Mouse (Mus musculus): ENCODE data around the gene AI413582. TPM values are rescaled to one million over a fixed set of nuclear protein-coding genes. Genes with fewer than 3 reads are reported as not detected.

Gene AI413582
- polyA plus RNA-seq, 1 experiment = 20.7 TPM

DNA sequence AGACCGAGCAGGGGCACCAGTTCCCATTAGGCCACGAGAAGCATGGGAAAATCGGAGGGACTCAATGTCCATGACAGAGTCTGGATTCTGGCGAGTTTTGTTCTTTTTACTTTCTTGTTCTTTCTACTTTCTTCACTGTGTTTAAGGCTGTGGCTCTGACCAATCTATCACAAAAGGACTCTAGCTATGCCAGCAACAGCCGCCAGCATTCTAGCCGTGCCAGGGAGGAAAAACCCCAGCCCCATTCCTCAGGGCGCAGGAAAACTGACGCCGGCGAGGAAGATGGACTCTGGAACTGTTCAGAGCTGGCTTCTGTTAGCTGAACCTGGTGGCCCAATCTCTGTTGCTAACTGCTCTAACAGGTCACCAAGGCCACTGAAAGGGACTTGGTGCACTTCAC is 12.9 kb upstream of the AI413582 start:
- Histone ChIP-seq H3K4me1 (ENCODE audit: control insufficient read depth, insufficient read depth, low read length) (no peaks in the 10 kb centered on the region; the same call in 1 of the 2 replicates), H3K27ac (ENCODE audit: control insufficient read depth, insufficient read depth, low read depth, low read length) (no peak overlapping the region), H3K36me3 (ENCODE audit: control insufficient read depth, insufficient read depth, low read length) (no peaks in the 10 kb centered on the region; the same call in none of the 2 replicates), H3K27me3 (ENCODE audit: control insufficient read depth, insufficient read depth, low read length) (no peaks in the 10 kb centered on the region), H3K4me3 (ENCODE audit: control insufficient read depth, low read depth, low read length) (no peak overlapping the region)
- no peak for TF ChIP-seq POLR2A (IDR thresholded peaks at IDR 0.05; ENCODE audit: control insufficient read depth, low read depth, low read length)
- no peak for TF ChIP-seq CTCF (IDR thresholded peaks at IDR 0.05; ENCODE audit: control insufficient read depth, insufficient read depth, insufficient replicate concordance, low read depth, low read length)

GRCm38 (mm10) chr17:27577468-27577867 is 11.9 kb upstream of the AI413582 start:
- Histone ChIP-seq H3K36me3 (ENCODE audit: control insufficient read depth, insufficient read depth, low read length) (no peaks in the 10 kb centered on the region; the same call in none of the 2 replicates), H3K4me3 (ENCODE audit: control insufficient read depth, low read depth, low read length) (no peak overlapping the region), H3K4me1 (ENCODE audit: control insufficient read depth, insufficient read depth, low read length) (no peaks in the 10 kb centered on the region; the same call in 1 of the 2 replicates), H3K27me3 (ENCODE audit: control insufficient read depth, insufficient read depth, low read length) (no peaks in the 10 kb centered on the region), H3K27ac (ENCODE audit: control insufficient read depth, insufficient read depth, low read depth, low read length) (no peak overlapping the region)
- TF ChIP-seq CTCF (IDR thresholded peaks at IDR 0.05; ENCODE audit: control insufficient read depth, insufficient read depth, insufficient replicate concordance, low read depth, low read length) = no peak
- no peak for TF ChIP-seq POLR2A (IDR thresholded peaks at IDR 0.05; ENCODE audit: control insufficient read depth, low read depth, low read length)

DNA sequence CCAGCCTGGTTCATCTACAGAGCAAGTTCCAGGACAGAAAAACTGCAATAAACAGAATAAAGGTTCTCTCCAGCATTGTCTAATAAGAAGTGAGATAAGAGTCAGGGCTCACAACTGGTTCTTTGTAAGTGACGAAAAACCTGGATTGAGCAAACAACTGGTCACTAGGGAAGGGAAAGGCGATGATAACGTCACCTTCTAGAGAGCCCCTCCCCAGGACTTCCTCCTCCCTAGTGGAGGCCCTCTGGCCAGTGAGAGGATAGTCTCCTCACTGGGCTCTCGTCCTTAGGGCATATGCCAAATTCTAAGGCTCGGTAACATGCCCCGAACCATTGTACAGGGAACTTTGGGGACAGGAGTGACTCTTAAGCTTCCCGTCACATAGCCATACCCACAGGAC is 10.5 kb upstream of the AI413582 start:
- Histone ChIP-seq H3K4me1 (ENCODE audit: control insufficient read depth, insufficient read depth, low read length) (no peaks in the 10 kb centered on the region; the same call in 1 of the 2 replicates), H3K4me3 (ENCODE audit: control insufficient read depth, low read depth, low read length) (no peak overlapping the region), H3K27me3 (ENCODE audit: control insufficient read depth, insufficient read depth, low read length) (no peaks in the 10 kb centered on the region), H3K27ac (ENCODE audit: control insufficient read depth, insufficient read depth, low read depth, low read length) (0 out of 2 replicates have a peak overlapping the region, but pooled peaks have one; percentile 15), H3K36me3 (ENCODE audit: control insufficient read depth, insufficient read depth, low read length) (no peaks in the 10 kb centered on the region; the same call in none of the 2 replicates)
- TF ChIP-seq POLR2A (IDR thresholded peaks at IDR 0.05; ENCODE audit: control insufficient read depth, low read depth, low read length) (no peak), CTCF (IDR thresholded peaks at IDR 0.05; ENCODE audit: control insufficient read depth, insufficient read depth, insufficient replicate concordance, low read depth, low read length) (no peak)

DNA sequence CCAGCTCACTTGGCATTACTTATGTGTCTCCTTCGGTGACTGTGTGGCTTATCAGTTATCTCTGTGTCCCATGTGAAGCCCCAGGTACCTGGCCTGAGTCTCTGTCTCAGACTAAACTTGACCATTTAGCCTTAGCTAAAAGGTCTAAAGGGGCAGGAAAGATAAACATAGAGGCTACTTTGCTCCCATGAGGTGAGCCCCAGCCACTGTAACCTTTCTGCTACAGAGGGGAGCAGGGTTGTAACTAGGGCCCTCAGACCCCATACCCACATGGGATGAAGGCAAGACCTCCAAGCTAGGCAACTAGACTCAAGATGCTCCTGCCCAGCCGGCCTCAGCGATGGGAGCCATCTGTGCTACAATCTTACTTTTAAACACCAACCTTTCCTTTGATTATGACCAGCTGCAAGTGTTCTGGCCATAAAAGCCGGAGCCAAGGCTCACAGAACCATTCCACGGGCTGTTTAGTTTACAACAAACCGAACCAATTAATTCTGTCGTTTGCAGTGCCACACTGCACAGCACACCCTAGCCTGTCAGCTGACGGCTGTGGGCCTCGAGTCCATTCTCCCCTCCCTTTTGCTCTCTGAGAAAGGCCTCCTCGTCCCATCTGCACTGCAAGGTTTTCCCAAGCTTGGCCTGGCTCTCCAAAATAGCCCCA is 9.7 kb upstream of the AI413582 start:
- no peak overlapping the region; the same call in 1 of the 2 replicates for H3K27ac ChIP-seq (ENCODE audit: control insufficient read depth, insufficient read depth, low read depth, low read length)
- TF ChIP-seq CTCF (IDR thresholded peaks at IDR 0.05; ENCODE audit: control insufficient read depth, insufficient read depth, insufficient replicate concordance, low read depth, low read length) (no peak), POLR2A (IDR thresholded peaks at IDR 0.05; ENCODE audit: control insufficient read depth, low read depth, low read length) (no peak)

GRCm38 (mm10) chr17:27574470-27575115 is 9.0 kb upstream of the AI413582 start:
- Histone ChIP-seq H3K27me3 (ENCODE audit: control insufficient read depth, insufficient read depth, low read length) (no peaks in the 10 kb centered on the region), H3K36me3 (ENCODE audit: control insufficient read depth, insufficient read depth, low read length) (no peaks in the 10 kb centered on the region; the same call in 1 of the 2 replicates), H3K4me3 (ENCODE audit: control insufficient read depth, low read depth, low read length) (no peak overlapping the region), H3K27ac (ENCODE audit: control insufficient read depth, insufficient read depth, low read depth, low read length) (no peak overlapping the region), H3K4me1 (ENCODE audit: control insufficient read depth, insufficient read depth, low read length) (no peaks in the 10 kb centered on the region; the same call in 1 of the 2 replicates)
- TF ChIP-seq POLR2A (IDR thresholded peaks at IDR 0.05; ENCODE audit: control insufficient read depth, low read depth, low read length) = no peak
- TF ChIP-seq CTCF (IDR thresholded peaks at IDR 0.05; ENCODE audit: control insufficient read depth, insufficient read depth, insufficient replicate concordance, low read depth, low read length) = no peak

More for the DNA sequence above, 9.7 kb upstream of the AI413582 start:
- H3K27me3 ChIP-seq (ENCODE audit: control insufficient read depth, insufficient read depth, low read length) = no peaks in the 10 kb centered on the region
- H3K4me3 ChIP-seq (ENCODE audit: control insufficient read depth, low read depth, low read length) = no peak overlapping the region
- no peaks in the 10 kb centered on the region; the same call in none of the 2 replicates for H3K36me3 ChIP-seq (ENCODE audit: control insufficient read depth, insufficient read depth, low read length)
- H3K4me1 ChIP-seq (ENCODE audit: control insufficient read depth, insufficient read depth, low read length) = no peaks in the 10 kb centered on the region; the same call in 1 of the 2 replicates

DNA sequence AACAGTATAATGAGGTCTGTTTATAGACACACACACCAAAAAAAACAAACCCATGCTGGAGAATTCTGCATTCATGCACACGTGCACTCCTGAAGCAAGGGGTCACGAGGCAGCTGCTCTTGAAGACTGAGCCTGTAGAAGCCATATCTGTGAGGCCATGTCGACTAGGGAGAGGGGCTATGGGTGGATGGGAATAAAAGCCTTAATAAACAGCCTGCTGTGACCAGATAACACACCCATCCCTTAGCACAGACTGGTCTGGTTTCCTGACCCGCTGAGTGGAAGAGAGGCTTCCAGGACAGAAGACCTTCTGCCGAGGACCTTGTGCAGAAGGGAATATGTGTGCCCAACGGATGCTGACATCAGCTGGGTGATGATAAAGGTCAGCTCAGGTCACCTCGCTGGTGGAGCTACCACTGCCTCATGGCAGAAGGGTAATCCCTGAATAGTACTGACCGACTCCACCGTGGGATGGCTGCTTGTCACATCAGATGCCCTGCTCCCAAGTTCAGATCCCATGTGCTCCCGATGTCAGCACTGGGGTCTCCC is 8.3 kb upstream of the AI413582 start:
- no peaks in the 10 kb centered on the region; the same call in 1 of the 2 replicates for H3K36me3 ChIP-seq (ENCODE audit: control insufficient read depth, insufficient read depth, low read length)
- no peaks in the 10 kb centered on the region for H3K27me3 ChIP-seq (ENCODE audit: control insufficient read depth, insufficient read depth, low read length)
- no peaks in the 10 kb centered on the region; the same call in 1 of the 2 replicates for H3K4me1 ChIP-seq (ENCODE audit: control insufficient read depth, insufficient read depth, low read length)
- H3K27ac ChIP-seq (ENCODE audit: control insufficient read depth, insufficient read depth, low read depth, low read length) = no peak overlapping the region
- TF ChIP-seq POLR2A (IDR thresholded peaks at IDR 0.05; ENCODE audit: control insufficient read depth, low read depth, low read length) = no peak
- no peak for TF ChIP-seq CTCF (IDR thresholded peaks at IDR 0.05; ENCODE audit: control insufficient read depth, insufficient read depth, insufficient replicate concordance, low read depth, low read length)
- H3K4me3 ChIP-seq (ENCODE audit: control insufficient read depth, low read depth, low read length) = no peak overlapping the region

- Histone ChIP-seq H3K27ac (ENCODE audit: control insufficient read depth, insufficient read depth, low read depth, low read length) (no peak overlapping the region), H3K27me3 (ENCODE audit: control insufficient read depth, insufficient read depth, low read length) (no peaks in the 10 kb centered on the region), H3K4me1 (ENCODE audit: control insufficient read depth, insufficient read depth, low read length) (peaks cover 7% of the 10 kb centered on the region), H3K36me3 (ENCODE audit: control insufficient read depth, insufficient read depth, low read length) (no peaks in the 10 kb centered on the region), H3K4me3 (ENCODE audit: control insufficient read depth, low read depth, low read length) (no peak overlapping the region)
- TF ChIP-seq POLR2A (IDR thresholded peaks at IDR 0.05; ENCODE audit: control insufficient read depth, low read depth, low read length) (no peak), CTCF (IDR thresholded peaks at IDR 0.05; ENCODE audit: control insufficient read depth, insufficient read depth, insufficient replicate concordance, low read depth, low read length) (no peak)
These were observed 5.8 kb upstream of the AI413582 start for GRCm38 (mm10) chr17:27571315-27571714.

Data from testis, adult 2 months (tissue).